Mouse (Mus musculus) intestine, embryonic 15.5 days (tissue): ENCODE measurements around the gene Gm28047. TPM values are rescaled to one million over a fixed set of nuclear protein-coding genes. Genes with fewer than 3 reads are reported as not detected.

ENCODE experiments used
- ATAC-seq: fragments of 200-750 bp; cut with Nextera tagmentation; 2 replicates; pipeline ENCODE4 v1.8.0; 2017; ENCODE audit warnings: moderate TSS enrichment, moderate library complexity
- H3K27ac ChIP-seq: fragments of 300-500 bp; sonication (generic); 2 replicates; pipeline ENCODE4 v1.5.1; 2015; ENCODE audit warnings: mild to moderate bottlenecking, inconsistent platforms
- H3K27me3 ChIP-seq: fragments of 300-500 bp; sonication (generic); replicated peaks from 2 replicates; pipeline ENCODE4 v1.6.1; 2015; ENCODE audit warnings: inconsistent platforms
- H3K36me3 ChIP-seq: fragments of 300-500 bp; sonication (generic); 2 replicates; pipeline ENCODE4 v1.6.1; 2015; ENCODE audit warnings: inconsistent platforms
- H3K4me1 ChIP-seq: fragments of 300-500 bp; sonication (generic); replicated peaks from 2 replicates; pipeline ENCODE4 v1.6.1; 2015; ENCODE audit warnings: inconsistent platforms
- H3K4me2 ChIP-seq: fragments of 300-500 bp; sonication (generic); replicated peaks from 2 replicates; pipeline ENCODE4 v1.6.1; 2015; ENCODE audit warnings: mild to moderate bottlenecking, inconsistent platforms
- H3K4me3 ChIP-seq: fragments of 300-500 bp; sonication (generic); replicated peaks from 2 replicates; pipeline ENCODE4 v1.5.1; 2015; ENCODE audit warnings: inconsistent platforms
- H3K9ac ChIP-seq: fragments of 300-500 bp; sonication (generic); 2 replicates; pipeline ENCODE4 v1.6.1; 2015; ENCODE audit warnings: inconsistent platforms
- H3K9me3 ChIP-seq: fragments of 300-500 bp; sonication (generic); 2 replicates; pipeline ENCODE4 v1.6.1; 2016; ENCODE audit warnings: inconsistent platforms
- WGBS: fragments of 180-500 bp; shearing (Covaris S2); methylation state at CpG from one replicate; pipeline ENCODE4 v1.1.7; 2015; 5-methylcytosine and 5-hydroxymethylcytosine counted together
- polyA plus RNA-seq: library from polyadenylated mRNA; unstranded; fragments of >200 nt; fragmentation: Nextera tagmentation; extraction: Ambion mirVana; gene quantifications from 2 replicates; pipeline ENCODE4 v1.2.1, GENCODE M21; 2015

The Gm28047 gene
- polyA plus RNA-seq, 1 experiment from 2014 or later = not detected

GRCm38 (mm10) chr15:102517976-102518858, 106.7 kb downstream of the Gm28047 start, which contains the start of gene Tarbp2:
Gene Tarbp2 (plus strand): TSS chr15:102518192.
- Histone ChIP-seq H3K27me3 (no peaks in the 10 kb centered on the region), H3K4me3 (peak within 1 kb of the TSS; percentile 68), H3K4me1 (peaks cover 24% of the 10 kb centered on the region), H3K27ac (peak within 1 kb of the TSS; percentile 99), H3K36me3 (peaks cover 10% of the 10 kb centered on the region; the same call in 1 of the 2 replicates), H3K9ac (peak within 1 kb of the TSS; percentile 87), H3K4me2 (peak within 1 kb of the TSS; percentile 94), H3K9me3 (no peaks in the 10 kb centered on the region)
- ATAC-seq = peak; percentile 94
- under 1% methylated on average over 59 of the region's 60 CpGs for WGBS

DNA sequence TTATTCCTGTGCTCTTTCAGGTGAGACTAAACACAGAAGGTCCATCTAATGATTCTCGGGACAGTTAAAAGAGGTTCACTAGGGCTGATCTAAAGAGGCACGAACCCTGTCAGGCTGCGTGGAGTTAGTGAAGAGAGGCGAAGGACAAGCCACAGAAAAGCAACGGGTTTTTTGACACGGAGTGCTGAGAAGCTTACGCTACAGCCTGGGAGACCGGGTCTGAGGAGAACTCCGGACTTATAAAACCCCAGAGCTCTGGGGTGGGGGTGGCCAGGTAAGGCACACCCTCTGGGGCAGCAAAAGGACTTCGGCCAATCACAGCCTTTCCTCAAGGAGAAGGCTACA, 107.3 kb downstream of the Gm28047 start:
- Histone ChIP-seq H3K36me3 (peaks cover 10% of the 10 kb centered on the region; the same call in 1 of the 2 replicates), H3K4me2 (peak overlapping the region; percentile 94), H3K9me3 (no peaks in the 10 kb centered on the region), H3K4me3 (peak overlapping the region; percentile 68), H3K9ac (peak overlapping the region; percentile 64), H3K27me3 (no peaks in the 10 kb centered on the region), H3K27ac (peak overlapping the region; percentile 85), H3K4me1 (peaks cover 24% of the 10 kb centered on the region)
- ATAC-seq = no peak
- 0% methylated on average over 10 of the region's 10 CpGs for WGBS

DNA sequence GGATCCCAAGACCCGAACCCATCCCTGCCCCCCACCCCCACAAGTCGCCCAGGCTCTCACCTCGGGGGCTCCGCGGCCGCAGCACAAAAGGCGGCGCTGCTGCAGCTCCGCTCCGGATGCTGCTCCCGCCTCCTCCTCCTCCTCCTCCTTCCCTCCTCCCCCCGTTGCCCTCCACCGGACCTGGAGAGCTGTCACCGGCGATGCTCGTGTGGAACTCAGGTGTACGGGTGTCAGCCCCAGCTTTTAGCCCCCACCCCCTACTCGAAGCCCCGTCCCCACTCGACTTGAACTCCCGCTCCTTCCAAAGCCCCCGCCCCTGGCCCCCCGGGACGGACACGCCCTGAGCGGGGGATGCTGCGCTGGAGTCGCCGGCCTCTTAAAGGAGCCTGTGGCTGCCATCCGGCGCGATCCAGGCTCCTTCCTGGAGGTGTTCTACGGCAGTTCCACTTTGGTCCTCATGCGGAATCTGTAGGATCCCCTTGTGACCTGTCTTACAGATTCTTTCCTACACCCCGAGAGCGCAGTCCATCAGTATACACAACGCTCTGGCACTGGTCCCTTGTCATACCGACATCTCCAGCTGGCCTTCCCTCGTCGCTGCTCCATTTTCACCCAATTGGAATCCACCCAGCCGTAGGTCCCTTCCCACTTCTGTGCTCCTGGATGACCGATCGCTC, 108.0 kb downstream of the Gm28047 start, which contains the start of gene Map3k12:
Map3k12 (minus strand) TSS at position 337 of the 677 bp plus-strand sequence.
- H3K4me3 ChIP-seq = peak within 1 kb of the TSS; percentile 68
- ATAC-seq = 0 out of 2 replicates have a peak, but pooled peaks have one; percentile 5
- under 1% methylated on average over 43 of the region's 43 CpGs for WGBS

DNA sequence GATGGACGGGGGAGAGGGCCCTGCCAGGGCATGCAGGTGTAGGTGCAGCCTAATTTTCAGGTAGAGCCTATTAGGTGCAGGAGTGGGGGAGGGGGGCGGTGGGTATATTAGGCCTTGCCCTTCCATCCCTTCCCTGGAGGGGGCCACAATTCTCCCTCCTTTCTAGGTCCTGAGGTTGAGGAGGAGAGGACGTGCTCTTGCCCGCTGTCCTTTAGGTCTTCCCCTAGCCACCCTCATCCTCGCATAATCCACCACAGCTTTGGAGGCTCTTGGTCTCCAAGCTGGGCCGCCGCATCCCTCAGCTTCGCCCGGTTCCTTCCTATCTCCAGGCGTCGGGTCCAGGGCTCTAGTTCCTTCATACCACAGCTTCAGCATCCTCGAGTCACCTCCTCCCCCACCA, 108.6 kb downstream of the Gm28047 start:
- Histone ChIP-seq H3K36me3 (0 out of 2 replicates have a peak, but pooled peaks cover 3% of the 10 kb centered on the region), H3K4me2 (peak overlapping the region; percentile 94), H3K4me1 (peaks cover 35% of the 10 kb centered on the region), H3K9me3 (no peaks in the 10 kb centered on the region), H3K4me3 (peak overlapping the region; percentile 68), H3K9ac (peak overlapping the region; percentile 64), H3K27ac (peak overlapping the region; percentile 85), H3K27me3 (no peaks in the 10 kb centered on the region)
- under 1% methylated on average over 12 of the region's 12 CpGs for WGBS
- no peak for ATAC-seq

More for the DNA sequence above, 108.0 kb downstream of the Gm28047 start, which contains the start of gene Map3k12:
- Histone ChIP-seq H3K27me3 (no peaks in the 10 kb centered on the region), H3K36me3 (0 out of 2 replicates have a peak, but pooled peaks cover 6% of the 10 kb centered on the region), H3K4me1 (peaks cover 29% of the 10 kb centered on the region), H3K4me2 (peak within 1 kb of the TSS; percentile 94), H3K9me3 (no peaks in the 10 kb centered on the region), H3K27ac (peak within 1 kb of the TSS; percentile 99), H3K9ac (peak within 1 kb of the TSS; percentile 64)

- Histone ChIP-seq H3K4me1 (peaks cover 39% of the 10 kb centered on the region), H3K27me3 (no peaks in the 10 kb centered on the region), H3K9me3 (no peaks in the 10 kb centered on the region), H3K4me3 (peak overlapping the region; percentile 68), H3K9ac (peak overlapping the region; percentile 64; the same call in 1 of the 2 replicates), H3K4me2 (peak overlapping the region; percentile 94), H3K36me3 (no peaks in the 10 kb centered on the region), H3K27ac (0 out of 2 replicates have a peak overlapping the region, but pooled peaks have one; percentile 85)
- ATAC-seq = no peak
- 45% methylated on average over 4 of the region's 4 CpGs for WGBS
Observed at GRCm38 (mm10) chr15:102515791-102516190, 109.1 kb downstream of the Gm28047 start.

DNA sequence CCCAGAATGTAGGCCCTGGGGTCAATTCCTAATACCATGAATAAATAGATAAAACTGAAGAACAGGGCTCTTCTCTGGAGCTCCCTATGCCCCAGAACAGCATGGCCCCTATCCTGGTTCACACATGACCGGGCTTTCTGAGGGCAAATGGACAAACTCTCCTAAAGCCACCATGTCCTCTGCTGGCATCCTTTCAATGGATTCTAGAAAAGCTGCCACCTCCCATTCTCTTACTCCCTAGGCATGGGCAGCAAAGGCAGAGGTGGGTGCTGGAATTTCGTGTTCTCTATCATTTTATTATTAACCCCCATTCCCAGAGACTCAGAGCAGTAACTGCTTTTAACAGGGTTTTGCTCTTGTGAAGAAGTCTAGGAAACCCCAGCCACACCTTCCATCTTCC, 109.6 kb downstream of the Gm28047 start:
- no peak overlapping the region for H3K9ac ChIP-seq
- H3K4me2 ChIP-seq = peak overlapping the region; percentile 94
- H3K36me3 ChIP-seq = no peaks in the 10 kb centered on the region
- WGBS = 89% methylated on average over 2 of the region's 2 CpGs
- H3K4me1 ChIP-seq = peaks cover 34% of the 10 kb centered on the region
- no peak overlapping the region for H3K4me3 ChIP-seq
- H3K27ac ChIP-seq = no peak overlapping the region
- ATAC-seq = no peak
- H3K27me3 ChIP-seq = no peaks in the 10 kb centered on the region
- H3K9me3 ChIP-seq = no peaks in the 10 kb centered on the region

DNA sequence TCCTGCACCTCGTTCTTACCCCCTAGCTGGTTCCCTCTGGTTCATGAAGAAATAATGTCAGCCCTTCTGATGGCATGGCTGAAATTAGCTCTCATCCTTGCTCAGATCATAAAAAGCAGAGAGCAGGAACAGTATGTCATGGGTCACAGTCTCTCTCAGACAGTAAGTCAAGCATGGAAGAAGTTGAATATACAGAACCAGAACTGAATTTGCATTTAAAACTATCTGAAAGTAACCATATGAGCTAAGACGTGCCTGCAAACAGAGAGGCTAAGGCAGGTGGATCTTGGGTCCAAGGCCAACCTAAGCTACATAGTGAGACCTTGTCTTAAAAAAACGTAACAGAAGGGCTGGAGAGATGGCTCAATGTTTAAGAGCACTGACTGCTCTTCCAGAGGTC, 111.9 kb downstream of the Gm28047 start:
- no peaks in the 10 kb centered on the region for H3K27me3 ChIP-seq
- ATAC-seq = no peak
- no peak overlapping the region for H3K27ac ChIP-seq
- no peak overlapping the region for H3K4me2 ChIP-seq
- H3K9me3 ChIP-seq = no peaks in the 10 kb centered on the region
- no peak overlapping the region for H3K4me3 ChIP-seq
- no peak overlapping the region for H3K9ac ChIP-seq
- WGBS = 75% methylated on average over 3 of the region's 3 CpGs
- H3K4me1 ChIP-seq = peaks cover 33% of the 10 kb centered on the region
- H3K36me3 ChIP-seq = no peaks in the 10 kb centered on the region

DNA sequence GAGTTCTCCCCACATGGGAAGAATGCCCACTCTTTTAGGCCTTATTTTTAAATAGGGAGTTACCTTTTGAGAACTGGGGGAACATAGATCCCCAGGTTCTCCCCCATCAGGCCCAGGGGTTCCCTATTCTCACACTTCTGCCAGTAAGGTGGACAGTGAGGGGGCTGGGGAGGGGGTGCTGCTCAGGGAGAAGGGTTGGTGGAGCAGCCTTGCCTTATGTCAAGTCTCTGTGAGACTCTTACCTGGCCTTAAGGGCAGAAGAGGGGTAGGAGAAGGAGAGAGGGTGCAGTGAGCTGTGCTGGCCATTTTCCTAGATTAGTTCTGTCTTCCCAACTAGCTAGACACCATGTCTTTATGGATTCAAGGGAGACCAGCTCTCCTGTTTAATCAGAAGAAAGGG, 112.4 kb downstream of the Gm28047 start:
- ATAC-seq = no peak
- H3K4me1 ChIP-seq = peaks cover 33% of the 10 kb centered on the region

GRCm38 (mm10) chr15:102512010-102512409, 112.9 kb downstream of the Gm28047 start:
- Histone ChIP-seq H3K27ac (0 out of 2 replicates have a peak overlapping the region, but pooled peaks have one; percentile 66), H3K36me3 (no peaks in the 10 kb centered on the region), H3K27me3 (no peaks in the 10 kb centered on the region), H3K4me3 (no peak overlapping the region), H3K9me3 (no peaks in the 10 kb centered on the region), H3K4me2 (peak overlapping the region; percentile 87; the same call in 1 of the 2 replicates), H3K4me1 (peaks cover 33% of the 10 kb centered on the region), H3K9ac (peak overlapping the region; percentile 26; the same call in 1 of the 2 replicates)
- ATAC-seq = no peak
- WGBS = 49% methylated on average over 5 of the region's 5 CpGs

More for the DNA sequence above, 112.4 kb downstream of the Gm28047 start:
- Histone ChIP-seq H3K27ac (no peak overlapping the region), H3K36me3 (no peaks in the 10 kb centered on the region), H3K4me2 (no peak overlapping the region), H3K9ac (peak overlapping the region; percentile 26; the same call in 1 of the 2 replicates), H3K4me3 (no peak overlapping the region), H3K27me3 (no peaks in the 10 kb centered on the region), H3K9me3 (no peaks in the 10 kb centered on the region)

GRCm38 (mm10) chr15:102511285-102511833, 113.5 kb downstream of the Gm28047 start:
- H3K9ac ChIP-seq = no peak overlapping the region
- peaks cover 32% of the 10 kb centered on the region for H3K4me1 ChIP-seq

DNA sequence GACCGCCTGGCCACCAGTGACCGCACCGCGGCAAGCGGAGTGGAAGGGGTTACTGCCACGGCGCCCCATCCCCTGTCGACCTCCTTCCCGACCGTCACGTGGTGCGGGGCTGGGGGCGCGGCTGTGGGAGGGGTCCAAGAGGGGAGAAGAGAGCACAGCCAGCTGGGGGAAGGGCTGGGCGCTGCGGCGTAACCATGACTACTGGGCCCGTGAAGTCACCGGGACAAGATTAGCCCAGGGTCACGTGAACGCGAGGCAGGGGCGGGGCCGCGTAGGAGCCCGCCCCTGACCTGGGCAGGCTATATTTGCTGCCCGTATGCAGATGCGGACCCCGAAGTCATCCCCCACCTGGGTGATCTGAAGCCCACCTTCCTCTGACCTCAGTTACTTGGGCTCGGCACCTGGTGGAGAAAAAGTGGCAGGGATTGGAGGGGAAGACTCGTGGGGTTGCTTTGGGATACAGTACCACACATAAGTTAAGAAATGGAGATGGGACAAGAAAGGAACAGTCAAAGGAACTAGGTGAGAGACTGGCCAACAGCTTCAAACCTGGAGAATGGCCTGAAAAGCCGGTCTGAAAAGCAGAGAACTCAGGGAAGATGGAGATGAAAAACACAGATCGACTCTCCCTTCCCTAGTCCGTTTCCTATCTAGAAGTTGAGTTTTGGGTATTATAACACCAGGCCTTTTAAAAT, 114.1 kb downstream of the Gm28047 start:
- H3K9ac ChIP-seq = peak overlapping the region; percentile 61
- H3K9me3 ChIP-seq = no peaks in the 10 kb centered on the region
- H3K27ac ChIP-seq = peak overlapping the region; percentile 81
- no peaks in the 10 kb centered on the region for H3K27me3 ChIP-seq
- H3K4me2 ChIP-seq = peak overlapping the region; percentile 87
- H3K36me3 ChIP-seq = no peaks in the 10 kb centered on the region
- ATAC-seq = peak; percentile 93
- peaks cover 29% of the 10 kb centered on the region for H3K4me1 ChIP-seq
- WGBS = 3% methylated on average over 34 of the region's 34 CpGs
- H3K4me3 ChIP-seq = peak overlapping the region; percentile 58

More at GRCm38 (mm10) chr15:102511285-102511833, 113.5 kb downstream of the Gm28047 start:
- ATAC-seq = no peak
- Histone ChIP-seq H3K27me3 (no peaks in the 10 kb centered on the region), H3K9me3 (no peaks in the 10 kb centered on the region), H3K36me3 (no peaks in the 10 kb centered on the region), H3K4me3 (no peak overlapping the region), H3K27ac (peak overlapping the region; percentile 66; the same call in 1 of the 2 replicates), H3K4me2 (peak overlapping the region; percentile 87)
- 29% methylated on average over 6 of the region's 6 CpGs for WGBS
